Mouse (Mus musculus) natural killer cell, adult 2 months (primary cell): ENCODE data around the gene A430078G23Rik.

Experiments used
- DNase-seq, 2 experiments: peaks; one replicate each; pipeline ENCODE4 v3.0.0; 2022; ENCODE audit warnings: low spot score in 2 of 2

Gene A430078G23Rik

DNA sequence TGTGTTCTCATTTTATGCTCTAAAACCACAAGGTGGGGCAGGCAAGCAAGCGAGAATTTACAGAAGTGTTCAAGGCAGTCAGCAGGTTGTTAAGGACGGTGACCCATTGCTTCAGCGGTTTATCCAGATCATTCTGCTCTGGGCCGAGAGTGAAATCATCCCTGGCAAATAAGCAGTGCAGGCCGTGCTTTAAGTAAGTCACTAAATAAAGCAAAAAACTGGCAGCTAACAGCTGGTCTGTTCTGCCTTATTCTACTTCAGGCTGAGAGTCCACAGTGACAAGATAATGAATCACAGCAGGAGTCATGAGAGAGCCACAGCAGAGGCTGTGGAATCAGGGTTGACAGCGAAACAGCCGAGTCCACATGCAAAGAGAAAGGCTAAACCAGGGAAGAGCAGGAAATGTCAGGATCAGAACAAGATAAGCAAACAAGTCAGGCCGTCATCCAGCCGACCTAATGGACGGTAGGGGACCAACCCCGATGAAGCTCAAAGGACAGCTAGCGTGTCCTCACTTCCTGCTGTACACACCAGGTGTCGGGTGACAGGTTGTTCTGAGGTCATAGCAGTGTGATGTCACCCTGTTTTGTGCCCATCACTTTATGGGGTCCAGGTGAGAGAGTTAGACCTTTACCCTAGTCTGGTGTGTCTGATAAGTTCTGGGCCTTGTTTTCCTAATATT lies 4.9 kb upstream of the A430078G23Rik start:
- DNase-seq, result no peak

GRCm38 (mm10) chr8:3350747-3351146 lies 2.5 kb upstream of the A430078G23Rik start:
- DNase-seq, result no peak

- no peak for DNase-seq
These were observed 500 bp upstream of the A430078G23Rik start for GRCm38 (mm10) chr8:3352715-3353114.

GRCm38 (mm10) chr8:3353811-3354442 lies 712 bp downstream of the A430078G23Rik start:
- DNase-seq, result no peak

DNA sequence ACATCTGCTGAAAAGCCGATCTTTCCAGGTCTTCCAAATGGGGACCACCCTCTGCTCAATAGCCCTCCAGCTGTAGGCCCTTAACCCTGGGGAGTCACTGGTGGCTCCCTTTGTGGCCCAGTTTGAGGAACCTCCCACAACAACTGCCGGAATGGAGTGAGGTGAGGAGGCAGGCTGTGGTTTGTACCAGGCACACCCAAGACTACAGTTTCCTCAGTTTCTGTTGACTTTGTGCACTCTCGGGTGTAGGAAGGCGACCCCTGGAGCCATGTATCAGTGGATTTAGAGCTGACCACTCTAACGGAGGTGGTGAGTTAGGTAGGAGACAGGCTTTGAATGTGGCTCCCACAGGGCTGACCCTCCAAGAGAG lies 1.2 kb downstream of the A430078G23Rik start:
- DNase-seq, result peak; percentile 74 to 76

DNA sequence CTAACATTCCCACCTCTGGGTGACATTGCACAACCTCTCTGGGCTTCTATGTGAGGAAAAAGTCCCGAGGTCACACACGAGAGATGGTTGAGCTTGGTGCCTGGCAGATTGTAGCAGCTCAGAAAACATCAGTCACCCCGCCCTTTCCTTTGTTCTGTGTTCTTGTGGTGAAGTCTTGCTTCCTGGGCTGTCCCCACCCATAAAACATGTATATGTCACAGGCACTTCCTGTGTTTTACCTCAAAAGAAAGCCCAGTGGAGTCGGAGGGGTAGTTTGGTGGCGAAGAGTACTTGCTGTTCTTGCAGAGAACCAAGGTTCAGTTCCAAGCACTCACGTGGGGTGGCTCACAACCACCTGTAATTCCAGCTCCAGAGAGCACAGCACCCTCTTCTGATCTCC lies 2.4 kb downstream of the A430078G23Rik start:
- DNase-seq, result peak; percentile 90 to 92

GRCm38 (mm10) chr8:3358060-3358459 lies 4.8 kb downstream of the A430078G23Rik start:
- peak; percentile 62 to 74 for DNase-seq

DNA sequence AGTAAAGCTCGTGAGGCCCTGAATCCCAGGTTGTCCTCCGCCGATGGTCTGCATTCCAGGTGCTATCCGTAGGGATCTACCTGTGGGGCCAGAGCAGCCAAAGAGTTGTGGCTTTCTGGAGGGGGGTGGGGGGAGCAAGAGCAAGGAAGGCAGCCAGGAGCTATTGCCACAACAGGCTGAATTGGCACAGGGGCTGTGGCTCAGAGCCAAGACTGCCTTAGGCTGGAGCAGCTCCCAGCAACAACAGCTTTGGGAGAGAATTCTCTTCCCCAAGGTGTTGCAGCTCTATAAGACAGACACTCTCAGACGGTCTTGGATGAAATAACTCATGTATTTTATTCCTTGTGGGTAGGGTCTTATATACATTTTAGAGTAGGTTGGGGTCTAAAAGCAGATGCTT lies 13.9 kb downstream of the A430078G23Rik start:
- DNase-seq, result no peak

DNA sequence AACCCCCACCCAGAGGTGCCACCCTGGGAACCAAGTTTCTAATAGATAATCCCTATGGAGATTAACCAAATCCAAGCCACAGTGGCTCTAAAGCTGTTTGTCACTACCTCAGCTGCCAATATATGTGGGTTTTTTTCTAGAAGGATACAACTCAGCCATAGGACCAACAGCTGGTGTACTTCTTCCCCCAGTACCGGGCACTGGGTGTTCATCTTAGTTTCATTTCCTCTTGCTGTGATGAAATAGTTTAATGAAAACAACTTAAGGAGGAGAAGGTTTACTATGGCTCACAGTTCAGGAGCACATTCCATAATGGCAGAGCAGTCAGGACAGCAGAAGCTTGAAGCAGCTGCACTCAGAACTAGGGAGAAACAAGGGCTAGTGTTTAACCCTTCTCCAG lies 14.9 kb downstream of the A430078G23Rik start:
- no peak for DNase-seq

- DNase-seq, result no peak
These were observed 22.5 kb downstream of the A430078G23Rik start for GRCm38 (mm10) chr8:3375748-3376147.

DNA sequence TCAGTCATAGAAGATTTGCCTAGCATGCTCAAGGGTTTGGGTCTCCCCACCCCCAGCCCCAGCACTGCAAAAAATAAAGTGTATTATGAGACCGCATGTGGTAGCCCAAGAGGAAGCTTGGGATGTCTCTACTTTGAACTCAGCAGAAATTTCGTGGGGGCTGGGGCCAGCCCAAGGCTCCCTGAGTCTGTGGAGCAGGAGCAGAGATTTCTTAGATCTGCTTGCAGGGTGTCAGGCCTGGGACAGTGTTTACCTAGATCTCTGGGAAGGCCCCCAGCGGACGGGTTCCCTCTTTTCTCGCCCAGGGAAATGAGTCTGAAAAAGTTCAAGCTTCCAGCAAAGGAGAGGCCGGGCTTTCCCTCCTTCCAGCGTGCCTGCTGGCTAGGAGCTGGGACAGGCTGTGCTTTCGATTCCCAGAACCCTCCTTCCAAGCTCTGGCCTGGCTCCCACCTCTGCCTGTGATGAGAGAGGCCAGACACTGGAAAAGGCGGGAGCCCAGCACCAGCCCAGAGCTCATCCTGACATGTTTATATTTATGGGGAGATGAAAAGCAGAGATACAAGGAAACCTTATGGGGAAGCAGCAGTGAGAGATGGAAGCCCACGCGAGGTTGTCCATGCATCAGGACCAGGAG lies 23.5 kb downstream of the A430078G23Rik start:
- DNase-seq, result no peak

DNA sequence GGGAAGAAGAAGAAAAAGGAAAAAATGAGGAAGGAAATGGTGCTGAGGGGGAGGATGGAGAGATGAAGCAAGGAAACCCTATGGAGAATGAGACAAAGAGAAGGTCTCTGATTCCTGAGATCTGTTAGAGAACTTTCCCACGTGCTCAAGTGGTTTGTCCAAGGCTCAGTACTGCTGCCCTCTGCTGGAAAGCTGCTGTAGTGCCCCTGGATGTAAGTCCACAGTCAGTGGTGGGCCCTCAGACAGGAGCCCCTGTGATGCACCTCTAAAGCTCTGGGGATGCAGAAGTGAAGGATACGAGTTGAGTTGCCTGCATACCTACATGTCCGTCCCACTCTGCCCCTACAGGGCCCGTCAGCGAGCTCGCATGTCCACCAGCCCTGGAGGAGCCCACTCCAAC lies 34.1 kb downstream of the A430078G23Rik start:
- peak; percentile 20 to 53 for DNase-seq

- DNase-seq, result no peak
These were observed 35.5 kb downstream of the A430078G23Rik start for GRCm38 (mm10) chr8:3388591-3389338.

GRCm38 (mm10) chr8:3389506-3389905 lies 36.3 kb downstream of the A430078G23Rik start:
- DNase-seq, result no peak

GRCm38 (mm10) chr8:3392293-3392692 lies 39.1 kb downstream of the A430078G23Rik start:
- DNase-seq, result no peak

- DNase-seq, result no peak
These were observed 39.8 kb downstream of the A430078G23Rik start, which contains the start of gene Arhgef18 for GRCm38 (mm10) chr8:3392771-3393710. Gene Arhgef18 (plus strand): TSS chr8:3393006.

GRCm38 (mm10) chr8:3394600-3394999 lies 41.4 kb downstream of the A430078G23Rik start:
- DNase-seq, result no peak

DNA sequence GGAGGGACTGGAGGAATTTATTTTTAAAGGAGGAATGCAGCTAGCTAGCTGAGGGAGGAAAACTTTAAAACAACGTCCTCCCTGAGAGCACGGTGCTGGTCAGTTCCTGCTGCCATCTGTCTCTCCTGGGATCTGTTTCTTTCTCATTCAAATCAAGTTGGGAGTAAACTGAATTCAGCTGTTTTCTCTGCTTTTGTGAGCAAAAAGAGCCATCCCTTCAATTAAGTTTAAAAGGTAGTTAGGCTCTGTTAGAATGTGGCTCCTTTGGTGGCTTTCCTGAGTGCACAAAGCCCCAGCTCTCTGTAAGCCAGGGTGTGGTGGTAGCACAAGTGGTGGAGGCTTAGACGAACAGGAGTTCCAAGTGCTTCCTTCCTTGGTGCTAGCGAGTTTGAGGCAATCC lies 42.0 kb downstream of the A430078G23Rik start:
- no peak for DNase-seq

DNA sequence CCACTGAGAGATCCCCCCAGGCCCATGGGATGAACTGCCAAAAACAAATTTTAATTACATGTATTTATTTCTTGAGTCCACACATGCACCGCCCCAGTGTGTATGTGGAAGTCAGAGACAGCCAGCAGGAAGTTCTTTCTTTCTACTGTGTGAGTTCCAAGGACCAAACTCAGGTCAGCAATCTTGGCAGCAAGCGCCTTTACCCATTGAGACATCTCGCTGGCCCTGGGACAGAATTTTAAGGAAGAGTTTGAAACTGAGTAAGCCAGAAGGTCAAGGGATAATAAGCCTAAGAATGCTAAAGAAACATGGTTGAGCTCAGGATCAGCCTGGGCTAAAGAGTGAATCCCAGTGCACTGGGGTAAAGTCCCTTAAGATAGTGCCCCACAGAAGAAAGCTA lies 44.4 kb downstream of the A430078G23Rik start:
- DNase-seq, result no peak

DNA sequence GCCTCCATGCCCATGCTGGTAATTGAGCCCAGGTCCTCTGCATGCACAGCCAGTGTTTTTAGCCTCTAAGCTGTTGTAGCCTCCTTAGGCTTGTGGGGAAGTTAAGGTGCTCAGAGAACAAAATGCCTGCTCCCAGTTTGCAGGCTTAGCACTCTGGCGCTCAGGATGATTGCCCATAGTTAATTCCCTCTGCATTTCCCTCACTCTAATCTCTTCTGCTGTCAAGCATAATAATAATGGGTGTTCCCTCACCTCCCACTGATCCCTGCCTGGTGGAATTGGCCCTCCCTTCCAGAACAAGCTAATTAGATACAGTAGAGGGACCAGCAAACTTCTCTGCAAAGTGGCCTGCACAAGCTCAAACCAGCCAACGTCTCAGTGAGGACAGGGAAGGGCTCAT lies 47.3 kb downstream of the A430078G23Rik start:
- DNase-seq, result no peak

DNA sequence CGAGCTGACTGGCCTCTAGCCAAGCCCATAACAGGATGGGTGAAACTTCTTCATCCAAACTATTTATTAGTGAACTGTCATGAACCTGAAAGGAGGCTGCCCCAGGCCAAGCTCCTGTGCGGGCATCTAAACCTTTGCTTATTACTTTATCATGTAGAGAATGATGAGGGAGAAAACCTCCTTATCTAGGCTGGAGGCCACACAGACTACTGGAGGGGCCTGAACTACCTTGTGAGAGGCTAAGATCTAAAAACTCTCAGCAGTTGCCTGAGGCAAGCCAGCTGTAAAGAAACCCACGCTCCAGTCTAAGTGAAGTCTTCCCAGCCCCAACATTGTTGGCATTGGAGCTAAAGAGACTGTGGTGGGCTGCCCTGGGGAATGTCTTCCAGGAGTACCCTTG lies 54.2 kb downstream of the A430078G23Rik start:
- DNase-seq, result no peak
